Mouse (Mus musculus): Measurements from ENCODE around the gene Gm10197.

Gm10197 gene

DNA sequence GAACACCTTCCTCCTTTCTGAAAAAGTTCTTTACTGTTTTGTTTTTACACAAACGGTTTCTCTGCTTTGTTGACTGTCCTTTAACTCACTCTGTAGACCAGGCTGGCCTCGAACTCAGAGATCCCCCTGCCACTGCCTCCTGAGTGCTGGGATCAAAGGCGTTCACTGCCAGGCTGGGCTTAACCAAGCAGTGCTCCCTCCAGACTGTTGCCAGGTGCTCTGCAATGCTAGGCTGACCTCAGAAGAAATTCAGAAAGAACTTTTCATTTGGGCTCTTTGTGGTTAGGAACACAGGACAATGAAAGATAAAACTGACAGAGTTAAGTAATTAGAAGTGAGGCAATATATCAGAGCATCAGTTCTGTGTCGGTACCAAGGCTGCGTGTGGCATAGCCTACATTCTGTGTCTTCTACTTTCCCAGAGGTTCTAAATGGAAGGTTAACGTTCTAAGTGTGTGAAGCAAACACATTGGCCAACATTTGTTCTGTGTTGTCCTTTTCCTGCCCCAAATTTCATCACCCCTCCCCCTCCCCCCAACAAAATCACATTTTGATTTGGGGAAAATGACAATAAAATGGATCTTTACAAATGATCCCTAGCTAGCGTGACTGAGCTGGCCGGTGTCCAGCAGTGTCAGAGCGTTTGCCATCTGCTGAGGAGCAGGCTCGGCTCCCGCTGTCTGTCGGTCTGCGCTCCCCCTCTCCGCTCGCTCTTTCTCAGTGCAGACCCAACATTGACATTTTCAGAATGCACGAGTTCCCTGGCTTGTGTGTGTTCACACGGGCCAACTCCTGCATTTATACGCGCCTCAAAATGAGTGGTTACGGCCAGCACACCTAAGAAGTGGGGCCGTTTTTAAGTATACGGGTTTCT lies 12.2 kb downstream of the Gm10197 start:
- DNase-seq (ENCODE audit: low read depth, low spot score) = no peak

DNA sequence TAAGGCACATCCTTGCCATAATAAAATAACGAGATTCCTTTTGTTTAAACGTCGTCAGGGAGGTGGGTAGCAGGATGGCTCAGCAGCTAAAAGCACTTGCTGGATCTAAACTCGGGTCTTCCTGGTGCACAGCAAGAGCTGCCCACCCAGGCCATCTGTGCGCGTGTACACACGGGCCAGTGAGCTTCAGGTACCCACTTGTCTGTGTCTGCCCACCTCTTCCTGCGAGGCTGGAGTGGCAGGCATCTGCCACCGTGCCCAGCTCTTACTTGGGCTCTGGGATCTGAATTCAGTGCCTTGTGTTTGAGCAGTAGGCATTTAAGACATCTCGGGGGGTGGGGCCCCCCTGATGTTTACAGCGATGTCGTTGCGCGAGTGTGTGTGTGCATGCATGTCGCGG lies 16.5 kb downstream of the Gm10197 start:
- no peak for DNase-seq (ENCODE audit: low read depth, low spot score)

DNA sequence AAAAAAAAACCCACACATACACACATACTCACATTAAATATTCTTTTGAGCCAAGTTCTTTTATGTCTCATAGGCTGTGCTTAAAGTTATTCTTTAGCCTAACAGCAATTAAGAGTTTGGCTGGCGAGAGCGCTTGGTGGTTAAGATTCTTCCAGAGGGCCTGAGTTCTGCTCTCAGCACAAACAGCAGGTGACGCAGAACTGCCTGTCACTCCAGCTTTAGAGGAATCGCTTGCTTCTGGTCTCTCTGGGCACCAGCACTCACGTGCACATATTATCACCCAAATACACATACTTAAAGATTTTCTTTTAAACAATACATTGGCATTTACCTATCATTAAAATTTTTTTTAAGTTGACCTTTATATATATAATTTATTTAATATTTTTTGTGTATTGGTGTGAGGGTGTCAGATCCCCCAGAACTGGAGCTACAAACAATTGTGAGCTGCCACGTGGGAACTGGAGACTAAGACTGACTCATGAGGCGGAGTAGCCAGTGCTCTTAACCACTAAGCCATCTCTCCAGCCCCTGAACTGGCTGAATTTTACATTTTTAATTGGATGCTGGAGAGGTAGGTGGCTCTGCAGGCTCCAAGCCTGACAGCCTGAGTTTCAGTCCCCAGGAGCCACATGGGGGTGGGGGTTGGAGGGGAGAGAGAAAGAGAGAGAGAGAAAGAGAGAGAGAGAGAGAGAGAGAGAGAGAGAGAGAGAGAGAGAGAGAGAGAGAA lies 17.1 kb downstream of the Gm10197 start:
- no peak for DNase-seq (ENCODE audit: low read depth, low spot score)

DNA sequence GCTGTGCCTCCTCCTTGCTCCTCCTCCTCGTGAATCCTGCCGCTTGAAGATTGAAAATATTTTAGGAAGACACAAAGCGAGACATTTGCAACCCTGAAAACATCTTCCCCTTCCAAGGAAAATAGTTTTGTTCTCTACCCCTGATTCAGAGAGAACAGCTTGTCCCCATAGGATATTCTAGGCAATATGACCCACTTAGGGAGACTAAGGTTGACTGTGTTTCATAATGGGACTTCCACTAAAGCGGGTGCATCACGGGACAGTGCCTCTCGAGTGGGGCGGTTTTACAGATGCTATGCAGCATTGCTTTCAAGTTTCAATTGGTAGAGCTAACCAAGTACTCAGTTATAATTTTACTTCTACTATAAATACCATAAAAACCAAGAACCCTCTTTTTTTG lies 17.7 kb downstream of the Gm10197 start:
- no peak for DNase-seq (ENCODE audit: low read depth, low spot score)

DNA sequence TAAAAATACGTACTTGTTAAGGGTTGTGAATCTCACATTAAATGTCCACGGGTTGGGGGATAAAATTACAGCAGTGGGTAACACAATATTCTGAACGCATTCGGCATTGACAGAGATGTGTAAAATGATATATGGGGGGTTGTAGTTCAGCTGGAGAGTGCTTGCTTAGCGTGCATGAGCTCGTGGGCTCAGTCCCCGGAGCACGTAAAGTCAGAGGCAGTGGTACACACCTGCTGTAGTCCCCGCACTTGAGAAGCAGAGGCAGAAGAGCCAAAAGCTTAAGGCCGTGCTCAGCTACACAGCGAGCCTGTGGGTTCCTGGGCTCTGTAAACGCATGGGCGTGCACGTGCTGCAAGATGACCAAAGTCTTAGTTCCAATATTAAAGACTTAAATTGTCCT lies 25.8 kb downstream of the Gm10197 start:
- DNase-seq (ENCODE audit: low read depth, low spot score) = no peak

DNA sequence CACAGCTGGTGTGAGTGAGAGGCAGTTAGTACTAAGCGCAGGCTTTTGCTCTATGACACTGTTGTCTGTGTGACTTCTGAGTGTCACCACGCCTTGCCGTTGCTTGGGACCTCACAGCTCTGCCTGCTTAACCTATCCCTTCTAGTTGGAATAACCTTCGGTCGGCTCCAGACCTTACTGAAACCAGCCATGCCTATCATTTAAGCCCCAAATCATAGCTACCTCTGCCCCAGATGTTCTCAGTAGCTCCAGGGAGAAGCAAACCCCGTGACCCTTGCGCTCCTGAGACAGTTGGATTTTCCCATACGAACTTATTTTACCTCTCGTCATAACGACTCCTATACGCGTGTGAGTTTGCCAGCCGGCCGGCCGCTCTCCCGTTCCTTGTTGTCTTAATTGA lies 27.5 kb downstream of the Gm10197 start:
- DNase-seq (ENCODE audit: low read depth, low spot score) = no peak

DNA sequence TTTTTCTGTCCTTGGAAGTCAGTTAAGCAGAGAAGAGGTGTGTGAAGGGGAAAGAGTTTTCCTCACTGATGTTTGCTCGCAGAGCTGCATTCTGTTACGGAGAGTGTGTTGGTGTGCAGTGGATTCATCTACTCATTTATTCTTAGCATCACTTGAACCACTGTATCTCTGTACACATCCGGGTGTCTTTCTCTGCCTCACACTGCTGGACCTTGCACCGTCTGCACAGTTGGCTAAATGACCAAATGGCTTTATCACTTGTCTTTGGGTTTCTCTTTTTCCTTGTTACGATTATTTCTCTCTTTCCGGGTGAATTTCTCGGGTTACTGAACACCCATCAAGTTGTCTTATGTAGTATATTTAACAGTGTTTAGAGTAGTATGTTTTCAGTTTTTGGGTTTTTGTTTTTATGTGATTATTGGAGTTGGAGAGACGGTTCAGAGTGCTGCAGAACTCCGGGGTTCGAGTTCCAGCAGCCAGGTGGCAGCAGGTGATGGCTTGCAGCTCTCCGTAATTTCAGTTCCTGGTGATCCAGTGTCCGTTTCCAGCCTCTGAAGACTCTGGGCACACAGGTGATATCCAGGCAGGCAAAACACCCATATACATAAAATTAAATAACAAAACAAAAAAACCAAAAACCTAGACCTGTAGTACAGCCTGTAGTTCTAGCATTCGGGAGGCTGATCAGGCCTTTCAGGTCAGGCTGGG lies 28.2 kb downstream of the Gm10197 start:
- no peak for DNase-seq (ENCODE audit: low read depth, low spot score)

DNA sequence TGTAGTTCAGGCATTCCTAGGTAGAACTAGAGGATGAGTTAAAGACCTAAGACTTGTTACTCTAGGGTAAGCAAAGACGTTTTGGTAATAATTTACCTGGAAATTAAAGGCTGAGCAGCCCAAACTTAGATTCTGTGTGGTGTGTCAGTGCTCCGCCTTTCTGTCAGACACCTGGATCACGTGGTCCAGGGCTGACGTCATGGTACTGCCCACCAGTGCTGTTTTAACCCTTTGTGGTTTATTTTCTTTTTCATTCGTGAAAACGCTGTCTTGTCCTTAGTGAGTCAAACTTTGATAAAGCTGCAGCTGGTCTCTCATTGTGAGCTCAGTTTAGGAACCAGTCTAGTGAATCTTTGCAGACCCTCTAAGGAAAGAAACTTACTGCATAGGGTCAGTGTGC lies 31.1 kb downstream of the Gm10197 start:
- no peak for DNase-seq (ENCODE audit: low read depth, low spot score)

DNA sequence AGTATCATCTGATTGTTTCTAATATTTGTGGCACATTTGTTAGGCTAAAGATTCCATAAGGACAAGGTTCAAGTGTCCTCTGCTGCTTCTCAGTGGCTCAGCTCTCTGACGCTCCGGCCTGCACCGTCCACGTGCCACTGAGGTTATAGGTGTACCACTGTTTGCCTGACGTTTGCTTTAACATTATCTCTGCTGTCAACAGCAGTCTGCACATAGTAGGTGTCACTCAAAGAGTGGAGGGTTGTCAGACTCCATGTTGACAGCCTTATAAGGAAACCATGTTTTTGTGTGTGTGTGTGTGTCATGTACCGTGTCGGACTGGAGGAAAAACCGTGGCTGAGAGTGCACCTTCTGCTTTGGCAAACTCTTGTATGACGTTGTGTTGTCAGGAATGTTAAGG lies 36.3 kb downstream of the Gm10197 start:
- DNase-seq (ENCODE audit: low read depth, low spot score) = no peak

DNA sequence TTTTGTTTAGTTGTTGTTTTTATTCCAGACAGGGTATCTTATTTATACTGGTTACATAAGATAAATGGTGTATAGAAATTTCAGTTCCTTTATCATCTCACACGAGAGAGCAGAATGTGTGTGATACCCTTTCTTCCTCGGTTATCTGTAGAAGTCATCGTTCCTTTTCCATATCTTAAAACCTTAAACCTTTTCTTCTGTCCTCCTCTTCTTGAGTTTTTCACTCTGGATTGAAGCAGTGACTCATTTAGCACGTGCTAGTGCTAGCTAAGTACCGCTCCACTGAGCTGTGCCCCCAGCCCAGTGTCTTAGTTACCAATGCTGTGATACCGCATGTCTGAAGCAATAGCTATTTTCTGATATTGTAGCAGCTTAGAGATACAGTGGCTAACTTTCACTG lies 37.8 kb downstream of the Gm10197 start:
- DNase-seq (ENCODE audit: low read depth, low spot score) = no peak

DNA sequence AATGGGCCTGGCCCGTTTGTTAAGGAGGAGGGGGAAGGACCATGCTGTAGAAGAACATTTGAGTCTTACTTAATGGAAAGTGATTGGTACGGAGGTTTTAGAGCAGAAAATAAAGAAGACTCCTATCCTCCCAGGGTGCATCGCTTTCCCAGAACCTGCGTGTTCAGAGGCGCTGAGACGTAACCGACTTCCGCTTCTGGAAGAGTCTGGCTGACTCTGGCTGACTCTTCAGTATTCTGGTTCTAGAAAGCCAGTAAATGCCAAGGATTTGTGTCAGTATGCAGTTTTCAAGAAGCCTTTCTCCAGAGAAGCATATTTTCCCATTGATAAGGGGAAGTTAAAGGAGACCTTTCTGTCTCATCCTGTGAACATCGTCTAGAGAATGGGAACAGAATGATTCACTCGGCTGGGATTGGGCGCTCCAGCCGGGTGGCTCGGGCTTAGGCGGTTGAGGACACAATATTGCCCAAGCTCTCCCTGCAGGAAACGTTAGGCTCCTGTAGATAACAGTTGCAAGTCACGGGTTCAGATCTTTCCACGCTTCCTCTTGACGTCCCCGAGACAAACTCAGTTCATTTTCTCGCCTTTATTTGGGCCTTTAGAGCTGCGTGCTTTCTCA lies 39.6 kb downstream of the Gm10197 start:
- no peak for DNase-seq (ENCODE audit: low read depth, low spot score)

DNA sequence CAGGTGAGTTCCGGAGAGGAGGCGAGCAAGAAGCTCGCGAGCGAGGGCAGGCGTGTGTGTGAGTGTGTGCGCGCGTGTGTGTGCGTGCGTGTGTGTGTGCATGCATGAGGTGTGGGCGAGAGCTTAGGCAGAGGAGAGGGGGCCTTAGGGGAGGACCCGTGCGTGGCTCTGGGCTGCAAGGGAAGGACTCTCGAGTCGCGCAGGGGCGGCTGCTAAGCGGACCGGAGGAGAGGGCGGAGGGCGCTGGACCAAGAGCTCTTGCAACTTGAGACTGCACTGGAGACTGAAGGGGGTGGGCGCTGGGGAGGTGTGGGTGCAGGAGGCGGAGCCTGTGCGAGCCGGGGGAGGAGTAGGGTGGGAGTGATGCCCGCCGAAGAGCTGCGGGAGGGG lies 41.6 kb downstream of the Gm10197 start:
- DNase-seq (ENCODE audit: low read depth, low spot score) = peak; percentile 73

DNA sequence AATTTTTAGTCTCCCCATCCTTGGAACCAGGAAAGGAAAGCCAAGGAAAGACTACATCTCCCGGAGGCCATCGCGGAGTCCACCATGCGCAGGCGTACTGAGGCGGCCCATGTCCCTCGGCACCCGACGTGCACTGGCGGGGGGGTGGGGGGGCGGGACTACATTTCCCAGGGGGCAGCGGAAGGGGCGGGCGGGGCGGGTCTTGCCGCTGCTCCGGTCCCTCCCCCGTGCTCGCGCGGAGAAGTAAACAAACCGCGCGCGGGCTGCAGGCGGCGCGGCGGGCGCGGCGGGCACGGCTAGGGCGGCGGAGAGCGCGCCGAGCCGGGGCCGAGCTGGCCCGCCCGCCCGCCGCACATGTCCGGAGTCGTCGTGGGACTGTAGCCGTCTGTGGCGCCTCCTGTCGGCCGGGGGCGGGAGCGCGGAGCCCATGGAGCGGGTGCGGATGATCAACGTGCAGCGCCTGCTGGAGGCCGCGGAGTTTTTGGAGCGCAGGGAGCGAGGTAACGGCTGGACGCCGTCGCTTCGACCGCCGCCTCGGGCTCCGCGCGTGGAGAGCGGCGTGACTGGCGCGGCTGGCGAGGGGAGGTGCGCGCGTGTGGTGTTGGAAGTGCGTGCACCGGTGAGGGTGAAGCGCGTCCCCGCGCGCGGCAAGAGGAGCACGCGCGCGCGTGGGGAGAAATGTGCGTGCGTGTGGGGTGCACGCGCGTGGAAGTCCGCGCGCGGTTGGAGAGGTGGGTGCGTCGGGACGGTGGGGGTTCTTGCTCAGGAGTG lies 42.2 kb downstream of the Gm10197 start:
- DNase-seq (ENCODE audit: low read depth, low spot score) = peak; percentile 93

DNA sequence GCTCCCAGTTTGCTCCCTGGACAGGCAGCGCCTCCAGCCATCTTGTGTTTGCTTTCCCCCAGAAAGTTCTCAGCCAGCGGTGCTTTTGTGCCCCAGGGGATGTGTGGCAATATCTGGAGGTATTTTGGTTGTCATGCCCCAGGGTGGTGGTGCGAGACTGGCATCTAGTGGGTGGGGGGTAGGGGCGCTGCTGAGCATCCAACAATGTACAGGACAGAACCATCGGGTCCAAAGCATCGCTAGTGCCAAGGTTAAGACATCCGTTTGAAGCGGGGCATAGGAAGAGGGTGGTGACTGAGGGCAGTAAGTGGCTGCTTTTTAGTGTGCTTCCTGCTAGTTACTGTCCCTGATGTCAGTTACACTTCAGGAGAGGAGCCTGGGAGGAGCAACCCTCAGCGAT lies 43.5 kb downstream of the Gm10197 start:
- DNase-seq (ENCODE audit: low read depth, low spot score) = no peak

DNA sequence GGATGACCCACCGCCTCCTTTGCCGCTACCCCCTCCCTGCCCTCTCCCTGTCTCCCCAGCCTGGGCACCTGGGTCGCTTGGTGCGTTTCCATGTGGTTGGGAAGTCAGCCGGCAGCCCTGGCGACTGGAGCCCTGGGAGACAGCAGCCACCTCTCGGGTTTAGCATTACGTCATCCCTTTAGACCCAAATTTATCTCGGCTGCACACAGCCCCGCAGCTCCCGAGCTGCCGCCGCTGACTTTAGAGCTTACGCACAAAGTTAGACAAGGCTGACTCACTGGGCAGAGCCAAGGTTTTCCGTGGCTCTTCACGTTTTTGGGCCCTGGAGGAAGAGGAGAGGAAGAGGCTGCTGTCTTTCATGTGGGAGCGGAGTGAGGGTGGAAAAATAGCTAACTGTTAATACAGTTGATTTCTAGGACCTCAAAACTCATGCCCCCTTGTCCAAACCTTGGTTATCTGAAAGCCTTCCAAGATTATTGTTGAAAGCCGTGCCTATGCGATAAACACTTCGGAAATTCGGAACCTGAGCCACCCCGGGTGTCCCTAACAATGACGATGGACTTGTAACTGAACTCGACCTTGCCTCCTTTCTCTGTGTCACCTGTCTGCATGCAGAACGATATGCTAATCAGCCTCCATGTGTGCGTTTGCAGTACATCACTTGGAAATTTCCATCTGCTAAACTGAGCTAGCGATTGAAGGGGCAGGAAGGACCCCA lies 45.8 kb downstream of the Gm10197 start:
- no peak for DNase-seq (ENCODE audit: low read depth, low spot score)

DNA sequence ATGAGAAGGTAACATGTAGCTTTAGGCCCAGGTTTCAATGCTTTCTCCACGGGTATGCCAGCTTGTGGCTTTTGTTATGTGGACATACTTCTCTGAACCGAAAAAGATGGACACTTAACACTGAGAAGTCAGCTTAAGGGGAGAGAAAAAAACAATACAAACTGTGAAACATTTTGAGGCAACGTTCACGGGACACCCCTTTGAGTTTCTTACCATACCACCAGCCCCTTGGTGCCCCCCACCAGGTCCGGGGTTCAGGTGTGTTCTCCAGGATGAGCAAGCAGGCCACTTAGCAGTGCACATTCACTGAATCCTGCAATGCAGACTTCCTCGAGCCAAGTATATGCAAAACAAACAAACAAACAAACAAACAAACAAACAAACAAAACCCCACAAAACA lies 46.7 kb downstream of the Gm10197 start:
- no peak for DNase-seq (ENCODE audit: low read depth, low spot score)

DNA sequence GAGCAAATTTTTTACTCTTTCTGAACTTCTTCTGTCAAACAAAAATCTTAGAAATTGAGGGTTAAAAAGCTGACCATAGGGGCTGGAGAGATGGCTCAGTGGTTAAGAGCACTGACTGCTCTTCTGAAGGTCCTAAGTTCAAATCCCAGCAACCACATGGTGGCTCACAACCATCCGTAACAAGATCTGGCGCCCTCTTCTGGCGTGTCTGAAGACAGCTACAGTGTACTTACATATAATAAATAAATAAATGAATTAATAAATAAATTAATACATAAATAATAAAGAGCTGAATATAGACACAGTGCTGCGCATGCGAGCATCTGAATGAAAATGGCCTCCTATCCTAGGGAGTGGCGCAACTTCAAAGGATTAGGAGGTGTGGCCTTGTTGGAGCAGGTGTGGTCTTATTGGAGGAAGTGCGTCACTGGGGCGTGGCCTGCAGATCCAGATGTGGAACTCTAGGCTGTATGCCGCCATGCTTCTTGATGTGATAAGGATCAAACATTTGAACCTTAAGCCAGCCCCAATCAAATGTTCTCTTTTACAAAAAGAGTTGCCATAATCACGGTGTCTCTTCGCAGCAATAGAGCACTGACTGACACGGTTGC lies 49.0 kb downstream of the Gm10197 start:
- no peak for DNase-seq (ENCODE audit: low read depth, low spot score)
